Mouse (Mus musculus): Measurements from ENCODE around the gene Sept10.
A peak's percentile ranks its signal among the peaks of the same experiment; 100 is the strongest.
"Not testable (repeated sequence)": the region's sequence is repeated elsewhere in the genome, so short reads cannot be mapped to it uniquely, and the experiment has no call there.

Gene Sept10

GRCm38 (mm10) chr10:59119811-59120210 lies 101.8 kb downstream of the Sept10 start:
- no peak for DNase-seq

GRCm38 (mm10) chr10:59119001-59119400 lies 102.6 kb downstream of the Sept10 start:
- DNase-seq: no peak

GRCm38 (mm10) chr10:59117555-59117954 lies 104.1 kb downstream of the Sept10 start:
- no peak for DNase-seq

GRCm38 (mm10) chr10:59116331-59116730 lies 105.3 kb downstream of the Sept10 start:
- no peak for DNase-seq

- DNase-seq: no peak
These were observed 106.0 kb downstream of the Sept10 start for GRCm38 (mm10) chr10:59115691-59116090.

GRCm38 (mm10) chr10:59114535-59115291 lies 106.9 kb downstream of the Sept10 start:
- DNase-seq: no peak

- DNase-seq: no peak
These were observed 108.3 kb downstream of the Sept10 start for GRCm38 (mm10) chr10:59113386-59113785.

GRCm38 (mm10) chr10:59112755-59113154 lies 108.9 kb downstream of the Sept10 start:
- no peak for DNase-seq

- DNase-seq: no peak
These were observed 111.3 kb downstream of the Sept10 start for GRCm38 (mm10) chr10:59110386-59110785.

GRCm38 (mm10) chr10:59109015-59109414 lies 112.6 kb downstream of the Sept10 start:
- DNase-seq: peak; percentile 42 to 54

GRCm38 (mm10) chr10:59106644-59107043 lies 115.0 kb downstream of the Sept10 start:
- DNase-seq: no peak

- no peak for DNase-seq
These were observed 115.8 kb downstream of the Sept10 start for GRCm38 (mm10) chr10:59105885-59106284.

- no peak for DNase-seq
These were observed 117.0 kb downstream of the Sept10 start for GRCm38 (mm10) chr10:59104683-59105082.

GRCm38 (mm10) chr10:59103076-59103475 lies 118.6 kb downstream of the Sept10 start:
- DNase-seq: not testable (repeated sequence)

GRCm38 (mm10) chr10:59091988-59092387 lies 129.7 kb downstream of the Sept10 start:
- DNase-seq: no peak

Data from thymus, postnatal 36 days (tissue).